ENCODE assay signal across 10 mouse cellular contexts in the genomic region with DNA sequence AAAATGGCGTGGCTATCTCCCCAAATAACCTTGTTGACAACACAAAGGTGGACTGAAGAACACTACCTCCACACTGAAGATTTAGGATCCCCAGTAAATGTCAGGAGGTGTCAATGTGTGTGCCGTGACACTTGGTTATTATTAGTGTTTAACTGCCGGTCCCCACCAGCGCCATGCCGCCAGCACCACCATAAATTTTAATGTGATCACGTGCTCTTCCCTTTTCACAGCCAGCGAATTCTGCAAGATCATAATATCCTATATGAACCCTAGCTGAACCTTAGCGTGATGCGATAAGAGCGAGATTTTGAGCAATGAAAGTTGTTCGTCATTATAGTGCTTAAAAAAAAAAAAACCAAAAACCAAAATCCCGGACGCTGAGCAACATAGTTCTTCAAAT.
DNase-seq lines count a peak whose midpoint lies in the region; ATAC-seq lines count a peak whose summit lies in the region.
"Had no signal": no experiment of that assay in that cellular context is flagged by ENCODE, and none has a peak within 500 bp of the region (broad histone marks: within the 10 kb centered on the region; RNA-seq: fewer than 3 reads in every experiment).

No protein-coding gene starts in this region.

- DNase-seq in kidney, adult 8-10 months, result no peak
- DNase-seq in hindbrain, embryonic 11.5 days (ENCODE audit: low spot score), result no peak
- DNase-seq in intestine, embryonic 14.5 days (ENCODE audit: low spot score), result no peak
- DNase-seq in adrenal gland, adult 2 months, result no peak
- no peak for DNase-seq in right cerebral cortex, postnatal 10 days (ENCODE audit: low spot score in 2 of 2)
- no peak for DNase-seq in retina, postnatal 1 day
- DNase-seq: lung, adult 2 months had no signal

- no peaks in the 10 kb centered on the region for H3K36me3 ChIP-seq in kidney, embryonic 14.5 days (ENCODE audit: control insufficient read depth, insufficient read depth, low read length)
- no peaks in the 10 kb centered on the region for H3K36me3 ChIP-seq in hindbrain, embryonic 11.5 days (ENCODE audit: control insufficient read depth, insufficient read depth, low read length)
- H3K36me3 ChIP-seq in intestine, embryonic 14.5 days (ENCODE audit: control insufficient read depth, insufficient read depth, low read length), result no peaks in the 10 kb centered on the region
- no peaks in the 10 kb centered on the region for H3K36me3 ChIP-seq in midbrain, embryonic 16.5 days (ENCODE audit: control insufficient read depth, insufficient read depth, low read length)
- H3K36me3 ChIP-seq: forebrain, embryonic 15.5 days had no signal

- peaks cover 12% of the 10 kb centered on the region; the same call in 1 of the 2 replicates for H3K4me1 ChIP-seq in kidney, embryonic 14.5 days (ENCODE audit: control insufficient read depth, insufficient read depth, low read length)
- H3K4me1 ChIP-seq in hindbrain, embryonic 11.5 days (replicated peaks; ENCODE audit: control insufficient read depth, insufficient read depth, low read length), result no peaks in the 10 kb centered on the region; the same call in 1 of the 2 replicates
- peaks cover 36% of the 10 kb centered on the region for H3K4me1 ChIP-seq in intestine, embryonic 14.5 days (replicated peaks; ENCODE audit: control insufficient read depth, insufficient read depth, low read length)
- peaks cover 15% of the 10 kb centered on the region for H3K4me1 ChIP-seq in midbrain, embryonic 16.5 days (ENCODE audit: control insufficient read depth, insufficient read depth, low read length)

- no peak overlapping the region for H3K4me3 ChIP-seq in kidney, embryonic 14.5 days (ENCODE audit: low read length)
- H3K4me3 ChIP-seq in hindbrain, embryonic 11.5 days (ENCODE audit: low read depth, low read length), result no peak overlapping the region
- peak overlapping the region; percentile 15 for H3K4me3 ChIP-seq in intestine, embryonic 14.5 days (ENCODE audit: low read depth, low read length)
- H3K4me3 ChIP-seq in midbrain, embryonic 16.5 days (ENCODE audit: low read depth, low read length), result no peak overlapping the region; the same call in 1 of the 2 replicates

- H3K27me3 ChIP-seq in kidney, embryonic 14.5 days (ENCODE audit: control insufficient read depth, insufficient read depth, low read length), result no peaks in the 10 kb centered on the region
- no peaks in the 10 kb centered on the region for H3K27me3 ChIP-seq in hindbrain, embryonic 11.5 days (ENCODE audit: control insufficient read depth, insufficient read depth, low read length)
- H3K27me3 ChIP-seq in intestine, embryonic 14.5 days (replicated peaks; ENCODE audit: control insufficient read depth, insufficient read depth, low read length), result no peaks in the 10 kb centered on the region
- H3K27me3 ChIP-seq in midbrain, embryonic 16.5 days (ENCODE audit: control insufficient read depth, insufficient read depth, low read depth, low read length), result no peaks in the 10 kb centered on the region
- H3K27me3 ChIP-seq: forebrain, embryonic 15.5 days had no signal

- peak; percentile 18; the same call in 1 of the 2 replicates for ATAC-seq in kidney, embryonic 14.5 days (ENCODE audit: low FRiP score, low TSS enrichment)
- 0 out of 2 replicates have a peak, but pooled peaks have one; percentile 30 for ATAC-seq in hindbrain, embryonic 11.5 days (ENCODE audit: low FRiP score)
- no peak for ATAC-seq in intestine, embryonic 14.5 days (replicated peaks; ENCODE audit: low FRiP score, low TSS enrichment, low read depth)
- peak; percentile 19; the same call in 1 of the 2 replicates for ATAC-seq in midbrain, embryonic 16.5 days
- ATAC-seq: forebrain, embryonic 15.5 days had no signal

- peak overlapping the region; percentile 83; the same call in 1 of the 2 replicates for H3K27ac ChIP-seq in kidney, embryonic 14.5 days (ENCODE audit: low read depth, low read length)
- H3K27ac ChIP-seq in hindbrain, embryonic 11.5 days (ENCODE audit: low read depth, low read length), result peak overlapping the region; percentile 43; the same call in 1 of the 2 replicates
- no peak overlapping the region for H3K27ac ChIP-seq in intestine, embryonic 14.5 days (ENCODE audit: low read depth)
- peak overlapping the region; percentile 62 for H3K27ac ChIP-seq in midbrain, embryonic 16.5 days (ENCODE audit: low read length)

- 15% methylated on average over 13 of the region's 13 CpGs for WGBS in kidney, embryonic 14.5 days
- WGBS in hindbrain, embryonic 11.5 days, result 77% methylated on average over 13 of the region's 13 CpGs
- WGBS in intestine, embryonic 14.5 days, result 20% methylated on average over 13 of the region's 13 CpGs
- 65% methylated on average over 13 of the region's 13 CpGs for WGBS in midbrain, embryonic 16.5 days

- H3K4me2 ChIP-seq in kidney, embryonic 14.5 days (replicated peaks; ENCODE audit: low read depth, low read length), result peak overlapping the region; percentile 43
- H3K4me2 ChIP-seq in hindbrain, embryonic 11.5 days (replicated peaks; ENCODE audit: low read depth, low read length), result no peak overlapping the region
- H3K4me2 ChIP-seq in intestine, embryonic 14.5 days (ENCODE audit: low read length), result peak overlapping the region; percentile 51
- peak overlapping the region; percentile 60 for H3K4me2 ChIP-seq in midbrain, embryonic 16.5 days (ENCODE audit: low read length)

- H3K9me3 ChIP-seq in kidney, embryonic 14.5 days (ENCODE audit: control insufficient read depth, low read length), result no peaks in the 10 kb centered on the region
- no peaks in the 10 kb centered on the region for H3K9me3 ChIP-seq in hindbrain, embryonic 11.5 days (ENCODE audit: control insufficient read depth, low read length)
- H3K9me3 ChIP-seq in intestine, embryonic 14.5 days (ENCODE audit: control insufficient read depth, low read length), result no peaks in the 10 kb centered on the region
- H3K9me3 ChIP-seq in midbrain, embryonic 16.5 days (replicated peaks; ENCODE audit: control insufficient read depth, low read length, poor library complexity, severe bottlenecking), result no peaks in the 10 kb centered on the region
- H3K9me3 ChIP-seq: forebrain, embryonic 15.5 days had no signal

- H3K9ac ChIP-seq in kidney, embryonic 14.5 days (ENCODE audit: low read depth, low read length), result no peak overlapping the region
- H3K9ac ChIP-seq in hindbrain, embryonic 11.5 days (ENCODE audit: low read depth, low read length), result no peak overlapping the region
- H3K9ac ChIP-seq in intestine, embryonic 14.5 days (ENCODE audit: low read length), result no peak overlapping the region
- H3K9ac ChIP-seq in midbrain, embryonic 16.5 days (ENCODE audit: low read depth, low read length), result no peak overlapping the region
